Mouse (Mus musculus) Patski (cell line): Measurements from ENCODE around the gene Rpl3. TPM values are rescaled to one million over a fixed set of nuclear protein-coding genes. Genes with fewer than 3 reads are reported as not detected.

Source experiments
- ATAC-seq: fragments of 100-300 bp; one replicate; pipeline ENCODE4 v1.8.0; 2021
- CTCF ChIA-PET: fragments of 350-600 bp; sonication (Branson Sonifier 250); formaldehyde crosslinking; loops from one replicate; lab custom pipeline; 2022; ENCODE audit warnings: inconsistent platforms; lab: Charles Lee
- POLR2A ChIA-PET: fragments of 350-600 bp; sonication (Branson Sonifier 250); formaldehyde crosslinking; loops from one replicate; lab custom pipeline; 2022; ENCODE audit warnings: antibody characterized with exemption, inconsistent platforms; lab: Charles Lee
- DNase-seq: peaks from one replicate; pipeline ENCODE4 v3.0.0-alpha.2; 2011; ENCODE audit warnings: low read depth, low spot score
- H3K27me3 ChIP-seq: fragments of 371-371 bp; one replicate; pipeline ENCODE4 v1.5.1; 2021
- CTCF ChIP-seq: fragments of 100-300 bp; IDR thresholded peaks from one replicate; pipeline ENCODE4 v1.5.1; 2021
- in situ Hi-C: fragments of 300-500 bp; cut with MboI; formaldehyde crosslinking; loops from 3 replicates; pipeline ENCODE4 v1.11.1; 2018; ENCODE audit warnings: low pct_unique_long_range_greater_than_20kb, mixed read lengths
- polyA plus RNA-seq: library from polyadenylated mRNA; unstranded; gene quantifications from one replicate; pipeline ENCODE4 v1.2.3, GENCODE M21; 2021

Rpl3 gene
- polyA plus RNA-seq, 1 experiment from 2014 or later, result 938 TPM

DNA sequence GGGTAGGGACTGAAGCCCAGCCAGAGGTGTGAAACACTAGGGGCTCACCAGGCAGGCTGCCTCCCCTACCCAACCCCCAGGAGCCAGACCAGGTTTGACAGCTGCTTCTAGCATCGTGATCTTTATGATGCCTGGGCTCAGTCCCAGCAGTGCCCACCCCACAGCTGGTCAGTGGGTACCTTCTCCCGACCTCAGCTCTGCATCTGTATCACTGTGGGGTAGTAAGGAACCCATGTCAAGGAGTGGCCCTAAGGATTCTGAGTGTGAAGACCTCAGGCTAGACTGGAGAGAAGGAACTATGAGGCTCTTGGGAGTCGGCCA, 16.3 kb downstream of the Rpl3 start:
- TF ChIP-seq CTCF, result no peak
- no peaks in the 10 kb centered on the region for H3K27me3 ChIP-seq
- DNase-seq, result no peak
- ChIA-PET CTCF (interaction anchor here (1.6 to 12.0 kb wide), 2 partner anchors 11 to 131 kb away, joined by 4 to 226 read pairs; no protein-coding TSS in a partner anchor), POLR2A (interaction anchor here (0.6 to 1.1 kb wide), 3 partner anchors 61 to 129 kb away, joined by 3 to 4 read pairs (median 4); partner anchors contain the start of gene Pdgfb)
- no peak for ATAC-seq
- in situ Hi-C loops, result loop anchor here (5.0 kb wide), 2 partner anchors 128 to 243 kb away; partner anchors contain the start of genes Cbx6 and Npcd

DNA sequence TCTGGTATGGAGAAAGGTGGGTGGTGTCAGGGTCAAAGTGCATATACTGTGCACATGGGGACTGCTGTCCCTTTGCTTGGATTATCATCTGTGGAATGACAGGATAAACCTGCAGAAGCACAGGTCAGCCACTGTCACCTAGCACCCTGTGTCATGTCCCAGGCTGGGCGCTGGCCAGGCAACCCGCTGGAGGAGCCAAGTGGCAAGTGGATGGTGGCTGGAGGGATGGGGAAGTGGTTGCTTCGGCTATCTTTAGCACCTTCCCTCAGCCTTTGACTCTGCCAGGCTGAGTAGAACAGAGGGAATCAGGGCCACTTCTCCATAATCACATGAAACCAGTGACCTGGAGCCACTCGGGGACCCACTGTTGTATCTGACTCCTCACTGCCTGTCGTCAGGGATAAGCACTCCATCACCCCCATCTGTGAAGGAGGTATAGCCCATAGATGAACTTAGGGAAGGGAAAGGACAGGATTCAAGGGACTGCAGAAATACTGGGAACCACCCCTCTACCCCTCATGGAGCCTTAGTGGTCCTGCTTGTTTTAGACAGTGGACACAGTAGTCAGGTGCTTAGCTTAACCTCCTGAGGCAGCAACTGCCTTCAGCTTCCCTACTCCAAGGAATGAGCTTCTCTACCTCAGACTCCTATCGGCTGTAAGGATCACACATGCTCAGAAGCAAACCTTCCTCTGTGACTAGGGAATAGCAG, 16.9 kb downstream of the Rpl3 start:
- TF ChIP-seq CTCF, result no peak
- CTCF ChIA-PET, result interaction anchor here (1.6 to 12.0 kb wide), 3 partner anchors 10 to 130 kb away, joined by 4 to 226 read pairs (median 9); no protein-coding TSS in a partner anchor
- in situ Hi-C loops, result loop anchor here (5.0 kb wide), 2 partner anchors 128 to 243 kb away; partner anchors contain the start of genes Cbx6 and Npcd
- no peak for DNase-seq
- no peak for ATAC-seq
- POLR2A ChIA-PET, result interaction anchor here (0.6 to 1.1 kb wide), 3 partner anchors 60 to 129 kb away, joined by 3 to 4 read pairs (median 4); partner anchors contain the start of gene Pdgfb
- no peaks in the 10 kb centered on the region for H3K27me3 ChIP-seq

DNA sequence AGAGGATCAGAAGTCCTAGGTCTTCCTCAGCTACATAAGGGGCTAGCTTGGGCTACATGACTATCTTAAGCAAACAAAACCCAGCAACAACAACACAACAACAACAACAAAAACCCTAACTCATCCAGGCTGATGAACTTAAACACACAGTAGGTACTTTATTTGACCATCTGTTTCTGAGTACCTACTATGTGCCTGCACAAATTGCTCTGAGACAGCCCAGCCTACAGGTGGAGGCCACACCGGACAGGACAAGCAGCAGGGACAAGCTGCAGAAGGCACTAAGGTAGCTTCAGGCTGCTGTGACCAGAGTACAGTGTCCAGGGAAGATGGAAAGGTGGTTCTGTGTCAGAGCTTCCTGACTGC, 18.4 kb downstream of the Rpl3 start:
- DNase-seq (no peak), ATAC-seq (no peak)
- TF ChIP-seq CTCF, result no peak
- in situ Hi-C loops, result no loop called here
- H3K27me3 ChIP-seq, result no peaks in the 10 kb centered on the region
- ChIA-PET POLR2A (interaction anchor here (0.5 to 2.2 kb wide), 3 partner anchors 9 to 183 kb away, joined by 3 to 11 read pairs (median 4); no protein-coding TSS in a partner anchor), CTCF (interaction anchor here (2.5 to 12.0 kb wide), 3 partner anchors 8 to 129 kb away, joined by 9 to 226 read pairs (median 12); no protein-coding TSS in a partner anchor)

DNA sequence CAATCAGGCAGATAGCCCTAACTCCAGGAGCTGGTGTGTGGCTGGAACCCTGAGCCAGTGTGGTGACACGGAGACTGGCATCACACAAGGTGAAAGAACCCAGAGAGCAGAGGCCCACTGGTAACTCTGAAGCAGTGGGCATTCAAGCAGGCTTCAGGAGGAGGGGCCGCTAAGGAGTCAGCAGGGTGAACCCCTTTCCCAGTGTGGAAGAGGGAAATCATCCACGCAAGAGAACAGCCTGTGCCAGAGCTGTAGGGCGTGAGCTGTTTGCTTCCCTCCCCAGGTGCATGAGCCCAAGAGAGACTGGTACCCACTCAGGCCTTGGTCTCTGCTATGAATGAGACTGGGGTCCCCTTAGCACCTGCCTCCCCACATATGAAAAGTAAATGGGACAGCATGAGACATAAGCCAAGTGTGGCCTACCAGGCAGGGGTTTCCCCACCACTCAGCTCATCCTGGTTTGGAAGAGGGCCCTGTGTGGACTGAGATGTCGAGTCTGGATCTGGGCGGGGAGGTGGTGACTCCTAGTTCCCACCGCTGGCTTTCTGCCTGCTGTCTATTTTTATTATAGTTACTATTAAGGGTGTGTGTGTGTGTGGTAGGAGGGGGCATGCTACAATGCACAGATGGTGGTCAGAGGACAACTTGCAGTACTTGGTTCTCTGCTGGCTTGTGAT, 19.0 kb downstream of the Rpl3 start:
- ChIA-PET POLR2A (interaction anchor here (0.5 to 2.2 kb wide), 4 partner anchors 10 to 183 kb away, joined by 3 to 11 read pairs (median 4); partner anchors contain the start of gene Pdgfb), CTCF (interaction anchor here (2.5 to 12.0 kb wide), 3 partner anchors 9 to 128 kb away, joined by 9 to 226 read pairs (median 12); no protein-coding TSS in a partner anchor)
- DNase-seq (no peak), ATAC-seq (no peak)
- H3K27me3 ChIP-seq, result no peaks in the 10 kb centered on the region
- TF ChIP-seq CTCF, result no peak
- in situ Hi-C loops, result no loop called here

DNA sequence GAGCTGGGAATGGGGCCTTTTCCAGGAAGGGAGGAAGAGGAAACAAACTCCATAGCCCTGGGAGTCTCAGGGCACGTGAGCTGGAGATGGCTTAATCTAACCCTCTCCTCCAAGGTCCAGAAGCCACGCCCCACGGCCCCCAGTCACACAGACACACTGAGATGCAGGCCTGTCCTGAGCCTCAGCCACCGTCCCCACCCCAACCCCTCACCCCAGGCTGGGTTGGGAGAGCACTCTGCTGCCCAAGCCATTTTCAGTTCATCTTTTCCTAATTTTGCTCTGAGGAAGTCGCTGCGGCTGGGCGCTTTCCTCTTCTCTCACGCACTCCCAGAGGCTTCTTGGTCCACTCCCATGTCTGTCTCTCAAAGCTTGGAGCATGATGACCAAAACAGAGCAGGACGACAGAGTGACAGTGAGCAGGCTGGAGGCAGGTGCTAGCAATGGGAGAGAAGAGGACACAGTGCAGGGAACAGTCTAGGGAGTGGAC, 19.7 kb downstream of the Rpl3 start:
- ATAC-seq, result no peak
- TF ChIP-seq CTCF, result no peak
- ChIA-PET CTCF (interaction anchor here (2.5 to 12.0 kb wide), 3 partner anchors 8 to 127 kb away, joined by 9 to 226 read pairs (median 12); no protein-coding TSS in a partner anchor), POLR2A (interaction anchor here (1.0 to 2.2 kb wide), 3 partner anchors 8 to 58 kb away, joined by 3 to 11 read pairs (median 5); partner anchors contain the start of gene Pdgfb)
- no peaks in the 10 kb centered on the region for H3K27me3 ChIP-seq
- in situ Hi-C loops, result no loop called here
- no peak for DNase-seq

DNA sequence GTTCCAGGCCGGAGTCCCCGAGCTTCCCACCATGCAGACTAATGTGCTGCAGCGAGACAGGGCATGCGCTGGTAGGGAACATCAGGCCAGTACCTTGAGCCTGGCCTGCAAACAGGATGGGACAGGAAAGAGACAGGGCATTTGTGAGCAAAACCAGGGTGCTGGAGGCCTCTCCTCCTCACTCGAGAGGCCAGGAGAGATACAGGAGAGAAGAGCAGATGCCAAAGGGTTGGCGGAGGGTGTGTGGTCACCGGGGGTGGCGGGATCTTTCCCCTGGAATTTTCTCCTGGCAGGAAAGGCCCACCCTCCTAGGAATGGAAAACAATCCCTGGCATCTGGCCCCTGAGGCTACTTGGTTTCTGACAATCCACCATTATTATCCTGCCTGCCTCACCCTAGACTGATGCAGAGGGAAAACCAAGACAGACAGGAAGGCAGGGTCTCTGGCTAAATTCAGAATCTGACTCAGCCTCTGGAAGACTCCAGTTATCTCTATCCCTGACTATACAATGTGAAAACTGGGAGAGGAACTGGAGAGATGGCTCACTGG, 21.5 kb downstream of the Rpl3 start:
- no peaks in the 10 kb centered on the region for H3K27me3 ChIP-seq
- no peak for ATAC-seq
- no peak for DNase-seq
- TF ChIP-seq CTCF, result no peak
- ChIA-PET POLR2A (interaction anchor here (0.9 kb wide), 1 partner anchor 10 kb away, joined by 3 read pairs; no protein-coding TSS in a partner anchor), CTCF (interaction anchor here (1.0 kb wide), 1 partner anchor 123 kb away, joined by 3 read pairs; no protein-coding TSS in a partner anchor)
- in situ Hi-C loops, result no loop called here

DNA sequence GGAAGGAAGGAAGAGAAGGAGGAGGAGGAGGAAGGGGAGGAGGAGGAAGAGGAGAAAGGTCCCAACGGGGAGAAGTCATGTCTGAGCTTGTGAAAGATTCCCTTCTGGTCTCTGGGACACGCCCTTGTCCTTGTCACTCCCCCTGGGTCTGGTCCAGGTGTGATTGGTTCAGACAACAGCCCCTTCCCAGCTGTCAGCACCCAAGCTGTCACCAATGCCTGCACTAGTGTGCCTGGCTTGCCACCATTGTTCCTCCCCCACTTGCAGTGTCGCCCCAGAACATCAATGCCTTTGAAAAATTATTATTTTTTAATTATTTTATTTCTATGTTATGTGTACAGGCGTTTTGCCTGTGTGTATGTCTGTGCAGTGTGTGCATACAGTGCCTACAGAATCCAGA, 22.5 kb downstream of the Rpl3 start:
- ATAC-seq (no peak), DNase-seq (no peak)
- POLR2A ChIA-PET, result interaction anchor here (0.9 kb wide), 1 partner anchor 11 kb away, joined by 3 read pairs; no protein-coding TSS in a partner anchor
- TF ChIP-seq CTCF, result no peak
- CTCF ChIA-PET, result interaction anchor here (1.0 kb wide), 1 partner anchor 122 kb away, joined by 3 read pairs; no protein-coding TSS in a partner anchor
- H3K27me3 ChIP-seq, result no peaks in the 10 kb centered on the region
- in situ Hi-C loops, result no loop called here

DNA sequence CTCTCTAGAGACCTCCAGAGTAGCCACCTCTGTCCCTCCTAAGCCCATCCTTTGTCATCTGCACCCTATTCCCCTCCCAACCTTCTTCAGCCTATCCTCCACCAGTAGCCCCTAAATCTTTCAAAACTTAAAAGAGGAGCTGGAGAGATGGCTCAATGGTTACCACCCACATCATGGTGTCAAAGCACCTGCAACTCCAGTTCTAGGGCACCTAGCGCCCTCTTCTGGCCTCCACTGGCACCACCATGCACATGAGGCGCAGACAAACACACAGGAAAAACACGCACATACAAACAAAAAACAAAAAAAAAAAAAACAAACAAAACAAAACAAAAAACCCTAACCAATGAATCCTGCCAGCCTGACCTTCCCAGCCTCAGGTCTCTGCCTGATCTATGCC, 25.1 kb downstream of the Rpl3 start:
- no peaks in the 10 kb centered on the region for H3K27me3 ChIP-seq
- CTCF ChIA-PET, result interaction anchor here (0.8 to 3.2 kb wide), 10 partner anchors 11 to 177 kb away, joined by 3 to 29 read pairs (median 8); no protein-coding TSS in a partner anchor
- in situ Hi-C loops, result no loop called here
- POLR2A ChIA-PET, result interaction anchor here (0.6 to 6.6 kb wide), 5 partner anchors 15 to 132 kb away, joined by 3 to 44 read pairs (median 3); partner anchors contain the start of gene Pdgfb
- TF ChIP-seq CTCF, result no peak
- ATAC-seq, result no peak
- DNase-seq, result no peak

DNA sequence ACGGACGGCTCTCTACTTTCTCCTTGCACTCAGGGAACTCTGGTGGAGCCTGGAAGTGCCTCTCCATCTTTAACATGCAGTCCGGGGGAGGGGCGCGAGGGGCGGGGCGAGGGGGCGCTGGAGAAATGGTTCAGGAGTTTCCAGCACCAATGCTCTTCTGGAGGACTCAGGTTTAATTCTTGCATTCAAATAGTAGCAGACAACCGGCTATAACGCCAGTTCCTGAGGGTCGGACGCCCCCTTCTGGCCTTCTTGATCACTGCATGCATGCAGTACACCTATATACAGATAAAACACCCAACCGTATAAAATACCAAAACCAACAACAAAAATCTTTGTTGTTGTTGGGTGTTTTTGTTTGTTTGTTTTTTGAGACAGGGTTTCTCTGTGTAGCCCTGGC, 26.3 kb downstream of the Rpl3 start:
- ChIA-PET POLR2A (interaction anchor here (1.1 to 6.6 kb wide), 2 partner anchors 43 to 52 kb away, joined by 7 to 44 read pairs; partner anchors contain the start of gene Pdgfb), CTCF (interaction anchor here (1.2 to 3.2 kb wide), 7 partner anchors 8 to 176 kb away, joined by 3 to 29 read pairs (median 14); no protein-coding TSS in a partner anchor)
- ATAC-seq (no peak), DNase-seq (no peak)
- TF ChIP-seq CTCF, result no peak
- in situ Hi-C loops, result no loop called here
- no peaks in the 10 kb centered on the region for H3K27me3 ChIP-seq
